Mouse (Mus musculus): ENCODE measurements around the gene Prdx2. TPM values are rescaled to one million over a fixed set of nuclear protein-coding genes. Genes with fewer than 3 reads are reported as not detected.
A peak's percentile ranks its signal among the peaks of the same experiment; 100 is the strongest.

The Prdx2 gene
- polyA plus RNA-seq, 2 experiments = 1,155 to 2,207 TPM

GRCm38 (mm10) chr8:84947241-84947545, 22.2 kb upstream of the Prdx2 start:
- H3K4me3 ChIP-seq (ENCODE audit: insufficient read depth in 1 of 2, low read depth in 2 of 2, low read length in 2 of 2) = no peak overlapping the region
- no peak for DNase-seq (ENCODE audit: low read depth in 3 of 3, low spot score in 3 of 3)
- H3K27me3 ChIP-seq (ENCODE audit: control insufficient read depth, insufficient read depth, low read length) = peaks cover 66% of the 10 kb centered on the region
- no peak for TF ChIP-seq CTCF (IDR thresholded peaks at IDR 0.05; ENCODE audit: low read depth)
- no peak for TF ChIP-seq EP300 (IDR thresholded peaks at IDR 0.05; ENCODE audit: low read depth)
- peaks cover 2 to 8% of the 10 kb centered on the region in 2 experiments; a peak in 3 of 4 replicates for H3K4me1 ChIP-seq (replicated peaks; ENCODE audit: control insufficient read depth in 2 of 2, insufficient read depth in 2 of 2, low read length in 1 of 2)
- H3K9ac ChIP-seq (replicated peaks) = no peak overlapping the region
- H3K9me3 ChIP-seq (ENCODE audit: control insufficient read depth, low read length) = no peaks in the 10 kb centered on the region
- WGBS (ENCODE audit: insufficient replicate concordance) = 11% methylated on average over 9 of the region's 9 CpGs
- H3K4me2 ChIP-seq (ENCODE audit: low read depth) = no peak overlapping the region
- H3K36me3 ChIP-seq (replicated peaks; ENCODE audit: control insufficient read depth, insufficient read depth, low read depth) = no peaks in the 10 kb centered on the region
- H3K27ac ChIP-seq = no peak overlapping the region
- no peak for ATAC-seq (ENCODE audit: insufficient read depth)

DNA sequence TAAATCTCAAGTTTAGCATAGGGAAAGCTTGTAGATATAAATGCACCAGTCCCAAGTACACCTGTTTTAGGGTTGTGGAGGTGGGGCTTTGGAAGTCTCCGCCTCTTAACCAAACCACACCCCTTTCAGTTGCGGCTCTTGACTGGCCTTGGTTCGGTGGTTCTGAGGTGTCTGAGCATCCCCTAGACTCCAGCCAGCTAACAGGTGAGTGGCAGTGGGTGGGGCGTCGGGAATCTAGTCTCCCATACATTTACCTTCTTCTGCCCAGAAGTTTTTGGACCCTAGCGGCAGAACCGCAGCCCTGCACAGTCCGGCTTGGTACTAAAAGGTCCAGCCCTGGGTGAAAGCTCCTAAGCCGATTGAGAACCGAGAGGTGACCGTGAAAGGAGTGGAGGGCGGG, 19.6 kb upstream of the Prdx2 start:
- Histone ChIP-seq H3K9ac (replicated peaks) (no peak overlapping the region), H3K4me3 (ENCODE audit: insufficient read depth in 1 of 2, low read depth in 2 of 2, low read length in 2 of 2) (no peak overlapping the region), H3K27ac (no peak overlapping the region), H3K4me2 (ENCODE audit: low read depth) (no peak overlapping the region), H3K27me3 (ENCODE audit: control insufficient read depth, insufficient read depth, low read length) (peaks cover 48% of the 10 kb centered on the region), H3K36me3 (replicated peaks; ENCODE audit: control insufficient read depth, insufficient read depth, low read depth) (no peaks in the 10 kb centered on the region), H3K4me1 (replicated peaks; ENCODE audit: control insufficient read depth in 2 of 2, insufficient read depth in 2 of 2, low read length in 1 of 2) (peaks cover 0 to 5% of the 10 kb centered on the region in 2 experiments; a peak in 3 of 4 replicates), H3K9me3 (ENCODE audit: control insufficient read depth, low read length) (no peaks in the 10 kb centered on the region)
- WGBS (ENCODE audit: insufficient replicate concordance) = 21% methylated on average over 12 of the region's 12 CpGs
- no peak for DNase-seq (ENCODE audit: low read depth in 3 of 3, low spot score in 3 of 3)
- TF ChIP-seq EP300 (IDR thresholded peaks at IDR 0.05; ENCODE audit: low read depth) = no peak
- TF ChIP-seq CTCF (IDR thresholded peaks at IDR 0.05; ENCODE audit: low read depth) = 0 out of 2 replicates have a peak, but pooled peaks have one; percentile 6
- no peak for ATAC-seq (ENCODE audit: insufficient read depth)

GRCm38 (mm10) chr8:84952612-84953255, 16.7 kb upstream of the Prdx2 start:
- Histone ChIP-seq H3K4me3 (ENCODE audit: insufficient read depth in 1 of 2, low read depth in 2 of 2, low read length in 2 of 2) (no peak overlapping the region), H3K4me2 (ENCODE audit: low read depth) (no peak overlapping the region)

DNA sequence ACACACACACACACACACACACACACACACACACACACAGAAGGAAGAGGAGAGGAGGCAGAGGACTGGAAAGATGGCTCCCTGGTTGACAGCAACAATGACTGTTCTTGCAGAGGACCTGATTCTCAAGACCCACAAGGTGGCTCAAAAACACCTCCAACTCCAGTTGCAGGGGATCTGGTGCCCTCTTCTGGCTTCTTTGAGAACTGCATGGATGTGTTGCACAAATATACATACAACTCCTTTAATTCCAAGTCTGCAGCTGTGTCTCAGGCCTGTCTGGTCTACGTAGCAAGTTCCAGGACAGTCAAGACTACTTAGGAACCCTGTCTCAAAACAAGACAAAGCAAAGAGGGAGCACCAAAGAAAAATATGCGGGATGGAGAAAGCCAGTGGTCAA, 12.6 kb upstream of the Prdx2 start:
- no peak for TF ChIP-seq EP300 (IDR thresholded peaks at IDR 0.05; ENCODE audit: low read depth)
- peak; percentile 93 for TF ChIP-seq CTCF (IDR thresholded peaks at IDR 0.05; ENCODE audit: low read depth)
- DNase-seq (ENCODE audit: low read depth in 3 of 3, low spot score in 3 of 3) (no peak), ATAC-seq (ENCODE audit: insufficient read depth) (no peak)

More at GRCm38 (mm10) chr8:84952612-84953255, 16.7 kb upstream of the Prdx2 start:
- H3K27ac ChIP-seq = no peak overlapping the region
- TF ChIP-seq CTCF (IDR thresholded peaks at IDR 0.05; ENCODE audit: low read depth) (no peak), EP300 (IDR thresholded peaks at IDR 0.05; ENCODE audit: low read depth) (no peak)
- H3K36me3 ChIP-seq (replicated peaks; ENCODE audit: control insufficient read depth, insufficient read depth, low read depth) = peaks cover 4% of the 10 kb centered on the region
- peaks cover 0 to 3% of the 10 kb centered on the region in 2 experiments; a peak in 2 of 4 replicates for H3K4me1 ChIP-seq (replicated peaks; ENCODE audit: control insufficient read depth in 2 of 2, insufficient read depth in 2 of 2, low read length in 1 of 2)
- no peaks in the 10 kb centered on the region for H3K9me3 ChIP-seq (ENCODE audit: control insufficient read depth, low read length)
- no peak for DNase-seq (ENCODE audit: low read depth in 3 of 3, low spot score in 3 of 3)
- WGBS (ENCODE audit: insufficient replicate concordance) = 5% methylated on average over 18 of the region's 18 CpGs
- H3K9ac ChIP-seq (replicated peaks) = no peak overlapping the region
- peak; percentile 33; the same call in 1 of the 2 replicates for ATAC-seq (ENCODE audit: insufficient read depth)
- H3K27me3 ChIP-seq (ENCODE audit: control insufficient read depth, insufficient read depth, low read length) = peaks cover 21% of the 10 kb centered on the region

GRCm38 (mm10) chr8:84959811-84960210, 9.6 kb upstream of the Prdx2 start:
- 79% methylated on average over 7 of the region's 7 CpGs for WGBS (ENCODE audit: insufficient replicate concordance)
- ATAC-seq (ENCODE audit: insufficient read depth) = no peak
- no peaks in the 10 kb centered on the region for H3K27me3 ChIP-seq (ENCODE audit: control insufficient read depth, insufficient read depth, low read length)
- peaks cover 0 to 6% of the 10 kb centered on the region in 2 experiments for H3K4me1 ChIP-seq (replicated peaks; ENCODE audit: control insufficient read depth in 2 of 2, insufficient read depth in 2 of 2, low read length in 1 of 2)
- H3K36me3 ChIP-seq (replicated peaks; ENCODE audit: control insufficient read depth, insufficient read depth, low read depth) = peaks cover 43% of the 10 kb centered on the region
- no peak overlapping the region for H3K9ac ChIP-seq (replicated peaks)
- no peak for DNase-seq (ENCODE audit: low read depth in 3 of 3, low spot score in 3 of 3)
- no peak overlapping the region for H3K27ac ChIP-seq
- TF ChIP-seq CTCF (IDR thresholded peaks at IDR 0.05; ENCODE audit: low read depth) (no peak), EP300 (IDR thresholded peaks at IDR 0.05; ENCODE audit: low read depth) (no peak)
- H3K4me3 ChIP-seq (ENCODE audit: insufficient read depth in 1 of 2, low read depth in 2 of 2, low read length in 2 of 2) = no peak overlapping the region
- no peak overlapping the region for H3K4me2 ChIP-seq (ENCODE audit: low read depth)
- H3K9me3 ChIP-seq (ENCODE audit: control insufficient read depth, low read length) = no peaks in the 10 kb centered on the region

More for the DNA sequence above, 12.6 kb upstream of the Prdx2 start:
- Histone ChIP-seq H3K27ac (no peak overlapping the region), H3K27me3 (ENCODE audit: control insufficient read depth, insufficient read depth, low read length) (peaks cover 8% of the 10 kb centered on the region; the same call in 1 of the 2 replicates), H3K4me2 (ENCODE audit: low read depth) (no peak overlapping the region), H3K4me3 (ENCODE audit: insufficient read depth in 1 of 2, low read depth in 2 of 2, low read length in 2 of 2) (no peak overlapping the region), H3K9me3 (ENCODE audit: control insufficient read depth, low read length) (no peaks in the 10 kb centered on the region), H3K36me3 (replicated peaks; ENCODE audit: control insufficient read depth, insufficient read depth, low read depth) (peaks cover 29% of the 10 kb centered on the region), H3K9ac (replicated peaks) (no peak overlapping the region), H3K4me1 (replicated peaks; ENCODE audit: control insufficient read depth in 2 of 2, insufficient read depth in 2 of 2, low read length in 1 of 2) (peaks cover 0 to 3% of the 10 kb centered on the region in 2 experiments; a peak in 2 of 4 replicates)
- WGBS (ENCODE audit: insufficient replicate concordance) = 40% methylated on average over 2 of the region's 2 CpGs
